Mouse (Mus musculus) embryonic facial prominence, embryonic 10.5 days (tissue): ENCODE measurements around the gene Gm11487. TPM values are rescaled to one million over a fixed set of nuclear protein-coding genes. Genes with fewer than 3 reads are reported as not detected.
"Not testable (repeated sequence)": the region's sequence is repeated elsewhere in the genome, so short reads cannot be mapped to it uniquely, and the experiment has no call there.

Experiments
- DNase-seq: peaks from one replicate; pipeline ENCODE4 v3.0.0-alpha.2; 2017; ENCODE audit warnings: low spot score
- H3K27ac ChIP-seq: fragments of 300-500 bp; sonication (generic); replicated peaks from 2 replicates; pipeline ENCODE4 v1.5.1; 2016; ENCODE audit warnings: mild to moderate bottlenecking
- H3K27me3 ChIP-seq: fragments of 300-500 bp; sonication (generic); replicated peaks from 2 replicates; pipeline ENCODE4 v1.6.1; 2016; ENCODE audit warnings: low read depth, mild to moderate bottlenecking; ENCODE audit not compliant: poor library complexity, severe bottlenecking
- H3K36me3 ChIP-seq: fragments of 300-500 bp; sonication (generic); replicated peaks from 2 replicates; pipeline ENCODE4 v1.6.1; 2016; ENCODE audit warnings: mild to moderate bottlenecking, moderate library complexity
- H3K4me1 ChIP-seq: fragments of 300-500 bp; sonication (generic); 2 replicates; pipeline ENCODE4 v1.6.1; 2016
- H3K4me3 ChIP-seq: fragments of 300-500 bp; sonication (generic); 2 replicates; pipeline ENCODE4 v1.5.1; 2016; ENCODE audit warnings: mild to moderate bottlenecking, moderate library complexity
- H3K9me3 ChIP-seq: fragments of 300-500 bp; sonication (generic); 2 replicates; pipeline ENCODE4 v1.6.1; 2016; ENCODE audit warnings: mild to moderate bottlenecking
- WGBS: fragments of 180-500 bp; shearing (Covaris S2); methylation state at CpG from one replicate; pipeline ENCODE4 v1.1.7; 2016; 5-methylcytosine and 5-hydroxymethylcytosine counted together
- polyA plus RNA-seq: library from polyadenylated mRNA; unstranded; fragments of >200 nt; fragmentation: Nextera tagmentation; extraction: Ambion mirVana; gene quantifications from 2 replicates; pipeline ENCODE4 v1.2.1, GENCODE M21; 2016

The Gm11487 gene
- not detected in 2 replicates for polyA plus RNA-seq

GRCm38 (mm10) chr4:73404972-73405371 lies at the start of gene Gm11487:
Gene Gm11487 (minus strand): TSS chr4:73405072.
- 92% methylated on average over 4 of the region's 4 CpGs for WGBS
- not testable (repeated sequence) for H3K9me3 ChIP-seq, H3K27me3 ChIP-seq

GRCm38 (mm10) chr4:73444715-73445114 lies 39.8 kb upstream of the Gm11487 start:
- DNase-seq = peak; percentile 48
- Histone ChIP-seq H3K4me3 (no peak overlapping the region), H3K4me1 (no peaks in the 10 kb centered on the region), H3K27ac (no peak overlapping the region), H3K9me3 (no peaks in the 10 kb centered on the region), H3K36me3 (no peaks in the 10 kb centered on the region), H3K27me3 (no peaks in the 10 kb centered on the region)
- WGBS = 62% methylated on average over 7 of the region's 7 CpGs

More at GRCm38 (mm10) chr4:73404972-73405371, at the start of gene Gm11487:
- not testable (repeated sequence) for H3K36me3 ChIP-seq, H3K4me1 ChIP-seq, DNase-seq, H3K27ac ChIP-seq, H3K4me3 ChIP-seq

- H3K4me3 ChIP-seq = no peak overlapping the region
- H3K9me3 ChIP-seq = no peaks in the 10 kb centered on the region
- no peaks in the 10 kb centered on the region for H3K4me1 ChIP-seq
- no peaks in the 10 kb centered on the region for H3K36me3 ChIP-seq
- WGBS = 62% methylated on average over 1 of the region's 1 CpGs
- no peak overlapping the region for H3K27ac ChIP-seq
- no peaks in the 10 kb centered on the region for H3K27me3 ChIP-seq
- DNase-seq = no peak
Observed at GRCm38 (mm10) chr4:73442568-73442967, 37.7 kb upstream of the Gm11487 start.

- no peak for DNase-seq
- H3K9me3 ChIP-seq = no peaks in the 10 kb centered on the region
- no peak overlapping the region for H3K27ac ChIP-seq
- no peaks in the 10 kb centered on the region for H3K4me1 ChIP-seq
- H3K4me3 ChIP-seq = no peak overlapping the region
- H3K27me3 ChIP-seq = no peaks in the 10 kb centered on the region
- no peaks in the 10 kb centered on the region for H3K36me3 ChIP-seq
- 84% methylated on average over 3 of the region's 3 CpGs for WGBS
Observed at GRCm38 (mm10) chr4:73425903-73426302, 21.0 kb upstream of the Gm11487 start.

- Histone ChIP-seq H3K9me3 (no peaks in the 10 kb centered on the region), H3K4me3 (no peak overlapping the region), H3K27me3 (no peaks in the 10 kb centered on the region), H3K4me1 (peaks cover 3% of the 10 kb centered on the region; the same call in 1 of the 2 replicates), H3K36me3 (no peaks in the 10 kb centered on the region), H3K27ac (no peak overlapping the region)
- 93% methylated on average over 12 of the region's 12 CpGs for WGBS
- no peak for DNase-seq
Observed at GRCm38 (mm10) chr4:73423049-73423448, 18.2 kb upstream of the Gm11487 start.

GRCm38 (mm10) chr4:73366534-73366933 lies 38.3 kb downstream of the Gm11487 start:
- H3K4me1 ChIP-seq = no peaks in the 10 kb centered on the region
- H3K36me3 ChIP-seq = no peaks in the 10 kb centered on the region
- no peaks in the 10 kb centered on the region for H3K9me3 ChIP-seq
- H3K27me3 ChIP-seq = no peaks in the 10 kb centered on the region
- 24% methylated on average over 3 of the region's 3 CpGs for WGBS
- no peak overlapping the region for H3K27ac ChIP-seq
- DNase-seq = no peak
- no peak overlapping the region for H3K4me3 ChIP-seq

Other genes with a start within 250 kb of the Gm11487 start
- not detected in 2 replicates for gene Gm11238, start 202.8 kb upstream of the Gm11487 start, polyA plus RNA-seq
- gene Gm11237, start 217.9 kb upstream of the Gm11487 start, polyA plus RNA-seq = not detected in 2 replicates
- not detected in 2 replicates for gene Gm11236, start 233.0 kb upstream of the Gm11487 start, polyA plus RNA-seq